Mouse (Mus musculus) midbrain, embryonic 14.5 days (tissue): ENCODE measurements around the gene Rrp12. TPM values are rescaled to one million over a fixed set of nuclear protein-coding genes. Genes with fewer than 3 reads are reported as not detected.
A peak's percentile ranks its signal among the peaks of the same experiment; 100 is the strongest.

ENCODE experiments used
- ATAC-seq: fragments of 200-750 bp; cut with Nextera tagmentation; 2 replicates; pipeline ENCODE4 v1.8.0; 2017; ENCODE audit warnings: moderate number of reproducible peaks, moderate library complexity; ENCODE audit not compliant: low FRiP score, low TSS enrichment
- DNase-seq: peaks from one replicate; pipeline ENCODE4 v3.0.0-alpha.2; 2015
- H3K27ac ChIP-seq: fragments of 300-500 bp; sonication (generic); replicated peaks from 2 replicates; pipeline ENCODE4 v1.5.1; 2014; ENCODE audit warnings: mild to moderate bottlenecking, low read depth, low read length, moderate library complexity
- H3K27me3 ChIP-seq: fragments of 300-500 bp; sonication (generic); 2 replicates; pipeline ENCODE4 v1.6.1; 2014; ENCODE audit warnings: low read length, control low read depth, mixed read lengths; ENCODE audit not compliant: control insufficient read depth, insufficient read depth
- H3K36me3 ChIP-seq: fragments of 300-500 bp; sonication (generic); 2 replicates; pipeline ENCODE4 v1.6.1; 2014; ENCODE audit warnings: low read length, control low read depth; ENCODE audit not compliant: control insufficient read depth, insufficient read depth
- H3K4me1 ChIP-seq: fragments of 300-500 bp; sonication (generic); 2 replicates; pipeline ENCODE4 v1.6.1; 2014; ENCODE audit warnings: mild to moderate bottlenecking, antibody characterized with exemption, low read length, control low read depth; ENCODE audit not compliant: control insufficient read depth, insufficient read depth
- H3K4me2 ChIP-seq: fragments of 300-500 bp; sonication (generic); 2 replicates; pipeline ENCODE4 v1.6.1; 2014; ENCODE audit warnings: mild to moderate bottlenecking, low read length, moderate library complexity
- H3K4me3 ChIP-seq: fragments of 300-500 bp; sonication (generic); replicated peaks from 2 replicates; pipeline ENCODE4 v1.5.1; 2014; ENCODE audit warnings: low read depth, low read length
- H3K9ac ChIP-seq: fragments of 300-500 bp; sonication (generic); replicated peaks from 2 replicates; pipeline ENCODE4 v1.6.1; 2014; ENCODE audit warnings: mild to moderate bottlenecking, low read length, moderate library complexity
- H3K9me3 ChIP-seq: fragments of 300-500 bp; sonication (generic); 2 replicates; pipeline ENCODE4 v1.6.1; 2016; ENCODE audit warnings: low read length, control low read depth, mixed read lengths; ENCODE audit not compliant: control insufficient read depth
- WGBS: fragments of 180-500 bp; shearing (Covaris S2); extraction: QIAGEN DNeasy Blood & Tissue Kit; methylation state at CpG from one replicate; pipeline ENCODE4 v1.1.7; 2014; 5-methylcytosine and 5-hydroxymethylcytosine counted together
- polyA plus RNA-seq: library from polyadenylated mRNA; unstranded; fragments of >200 nt; fragmentation: Nextera tagmentation; extraction: Ambion mirVana; gene quantifications from 2 replicates; pipeline ENCODE4 v1.2.1, GENCODE M21; 2014

The Rrp12 gene
- polyA plus RNA-seq, 1 experiment from 2014 or later = 12.5 TPM

- Histone ChIP-seq H3K4me2 (no peak overlapping the region), H3K27me3 (no peaks in the 10 kb centered on the region), H3K4me3 (no peak overlapping the region), H3K4me1 (peaks cover 12% of the 10 kb centered on the region), H3K9me3 (no peaks in the 10 kb centered on the region), H3K9ac (no peak overlapping the region), H3K27ac (no peak overlapping the region), H3K36me3 (no peaks in the 10 kb centered on the region)
- 89% methylated on average over 3 of the region's 3 CpGs for whole genome bisulfite sequencing
- ATAC-seq = no peak
- no peak for DNase-seq
Measured at GRCm38 (mm10) chr19:41908736-41909135, 12.8 kb upstream of the Rrp12 start.

GRCm38 (mm10) chr19:41907079-41907760, 11.2 kb upstream of the Rrp12 start:
- Histone ChIP-seq H3K27me3 (no peaks in the 10 kb centered on the region), H3K4me1 (no peaks in the 10 kb centered on the region), H3K27ac (no peak overlapping the region), H3K9me3 (no peaks in the 10 kb centered on the region), H3K4me2 (no peak overlapping the region), H3K36me3 (no peaks in the 10 kb centered on the region), H3K4me3 (no peak overlapping the region), H3K9ac (no peak overlapping the region)
- DNase-seq (no peak), ATAC-seq (no peak)
- 55% methylated on average over 8 of the region's 8 CpGs for WGBS

GRCm38 (mm10) chr19:41906311-41907078, 10.5 kb upstream of the Rrp12 start:
- Histone ChIP-seq H3K4me3 (no peak overlapping the region), H3K27me3 (no peaks in the 10 kb centered on the region), H3K36me3 (no peaks in the 10 kb centered on the region), H3K9me3 (no peaks in the 10 kb centered on the region), H3K27ac (no peak overlapping the region), H3K9ac (no peak overlapping the region), H3K4me2 (no peak overlapping the region), H3K4me1 (no peaks in the 10 kb centered on the region)
- 70% methylated on average over 6 of the region's 6 CpGs for WGBS
- ATAC-seq (no peak), DNase-seq (no peak)

GRCm38 (mm10) chr19:41905246-41905645, 9.3 kb upstream of the Rrp12 start:
- H3K27me3 ChIP-seq = no peaks in the 10 kb centered on the region
- WGBS = 95% methylated on average over 2 of the region's 2 CpGs
- H3K9ac ChIP-seq = no peak overlapping the region
- H3K4me1 ChIP-seq = no peaks in the 10 kb centered on the region
- H3K9me3 ChIP-seq = no peaks in the 10 kb centered on the region
- H3K4me2 ChIP-seq = no peak overlapping the region
- no peak overlapping the region for H3K27ac ChIP-seq
- no peak for DNase-seq
- no peak overlapping the region for H3K4me3 ChIP-seq
- no peak for ATAC-seq
- H3K36me3 ChIP-seq = no peaks in the 10 kb centered on the region

GRCm38 (mm10) chr19:41902848-41903593, 7.0 kb upstream of the Rrp12 start:
- no peak overlapping the region for H3K9ac ChIP-seq
- no peak overlapping the region for H3K27ac ChIP-seq
- no peak overlapping the region for H3K4me2 ChIP-seq
- H3K36me3 ChIP-seq = no peaks in the 10 kb centered on the region
- 88% methylated on average over 10 of the region's 10 CpGs for WGBS
- no peak overlapping the region for H3K4me3 ChIP-seq
- H3K27me3 ChIP-seq = no peaks in the 10 kb centered on the region
- no peaks in the 10 kb centered on the region for H3K9me3 ChIP-seq
- H3K4me1 ChIP-seq = no peaks in the 10 kb centered on the region
- no peak for DNase-seq
- no peak for ATAC-seq

- H3K4me3 ChIP-seq = no peak overlapping the region
- 59% methylated on average over 2 of the region's 2 CpGs for WGBS
Measured at GRCm38 (mm10) chr19:41901696-41902095, 5.7 kb upstream of the Rrp12 start.

GRCm38 (mm10) chr19:41900495-41901090, 4.6 kb upstream of the Rrp12 start:
- Histone ChIP-seq H3K27me3 (no peaks in the 10 kb centered on the region), H3K9ac (no peak overlapping the region), H3K36me3 (no peaks in the 10 kb centered on the region), H3K4me3 (no peak overlapping the region), H3K9me3 (no peaks in the 10 kb centered on the region), H3K4me2 (no peak overlapping the region), H3K4me1 (peaks cover 5% of the 10 kb centered on the region; the same call in 1 of the 2 replicates), H3K27ac (no peak overlapping the region)
- 90% methylated on average over 8 of the region's 8 CpGs for WGBS
- ATAC-seq (no peak), DNase-seq (no peak)

More at GRCm38 (mm10) chr19:41901696-41902095, 5.7 kb upstream of the Rrp12 start:
- no peaks in the 10 kb centered on the region for H3K4me1 ChIP-seq
- no peak for DNase-seq
- no peak for ATAC-seq
- H3K27me3 ChIP-seq = no peaks in the 10 kb centered on the region
- no peaks in the 10 kb centered on the region for H3K36me3 ChIP-seq
- no peak overlapping the region for H3K9ac ChIP-seq
- no peak overlapping the region for H3K4me2 ChIP-seq
- H3K27ac ChIP-seq = no peak overlapping the region
- no peaks in the 10 kb centered on the region for H3K9me3 ChIP-seq

GRCm38 (mm10) chr19:41898860-41899259, 2.9 kb upstream of the Rrp12 start:
- no peaks in the 10 kb centered on the region for H3K9me3 ChIP-seq
- H3K27me3 ChIP-seq = no peaks in the 10 kb centered on the region
- H3K4me2 ChIP-seq = no peak overlapping the region
- WGBS = 51% methylated on average over 4 of the region's 4 CpGs
- no peak overlapping the region for H3K9ac ChIP-seq
- H3K27ac ChIP-seq = no peak overlapping the region
- H3K4me1 ChIP-seq = peaks cover 12% of the 10 kb centered on the region; the same call in 1 of the 2 replicates
- DNase-seq = peak; percentile 75
- no peak for ATAC-seq
- H3K36me3 ChIP-seq = no peaks in the 10 kb centered on the region
- no peak overlapping the region for H3K4me3 ChIP-seq
